Mouse (Mus musculus) hindbrain, postnatal 0 days (tissue): ENCODE data around the gene Pccb. TPM values are rescaled to one million over a fixed set of nuclear protein-coding genes. Genes with fewer than 3 reads are reported as not detected.

Source experiments
- ATAC-seq: fragments of 200-750 bp; cut with Nextera tagmentation; 2 replicates; pipeline ENCODE4 v1.8.0; 2017; ENCODE audit warnings: mild to moderate bottlenecking, moderate TSS enrichment, moderate library complexity
- DNase-seq: peaks from one replicate; pipeline ENCODE4 v3.0.0-alpha.2; 2015; ENCODE audit warnings: low spot score
- H3K27ac ChIP-seq: fragments of 300-500 bp; sonication (generic); 2 replicates; pipeline ENCODE4 v1.5.1; 2014; ENCODE audit warnings: mild to moderate bottlenecking
- H3K27me3 ChIP-seq: fragments of 300-500 bp; sonication (generic); 2 replicates; pipeline ENCODE4 v1.6.1; 2014; ENCODE audit warnings: low read length, mixed read lengths; ENCODE audit not compliant: insufficient read depth
- H3K36me3 ChIP-seq: fragments of 300-500 bp; sonication (generic); 2 replicates; pipeline ENCODE4 v1.6.1; 2014; ENCODE audit warnings: low read length, mixed read lengths; ENCODE audit not compliant: insufficient read depth
- H3K4me1 ChIP-seq: fragments of 300-500 bp; sonication (generic); 2 replicates; pipeline ENCODE4 v1.6.1; 2014; ENCODE audit warnings: antibody characterized with exemption, low read length, mixed read lengths; ENCODE audit not compliant: insufficient read depth
- H3K4me2 ChIP-seq: fragments of 300-500 bp; sonication (generic); 2 replicates; pipeline ENCODE4 v1.6.1; 2014; ENCODE audit warnings: low read depth, mild to moderate bottlenecking, low read length, moderate library complexity, mixed read lengths
- H3K4me3 ChIP-seq: fragments of 300-500 bp; sonication (generic); 2 replicates; pipeline ENCODE4 v1.5.1; 2014; ENCODE audit warnings: low read length
- H3K9ac ChIP-seq: fragments of 300-500 bp; sonication (generic); replicated peaks from 2 replicates; pipeline ENCODE4 v1.6.1; 2014; ENCODE audit warnings: mild to moderate bottlenecking, low read length, moderate library complexity, mixed read lengths
- H3K9me3 ChIP-seq: fragments of 300-500 bp; sonication (generic); 2 replicates; pipeline ENCODE4 v1.6.1; 2016; ENCODE audit warnings: low read length, mixed read lengths
- CTCF ChIP-seq: IDR thresholded peaks from 2 replicates; pipeline ENCODE4 v1.5.1; 2016; ENCODE audit warnings: antibody characterized with exemption, control low read depth, low read depth
- WGBS: fragments of 180-500 bp; shearing (Covaris S2); extraction: QIAGEN DNeasy Blood & Tissue Kit; methylation state at CpG from one replicate; pipeline ENCODE4 v1.1.7; 2014; 5-methylcytosine and 5-hydroxymethylcytosine counted together
- polyA plus RNA-seq: library from polyadenylated mRNA; unstranded; fragments of >200 nt; fragmentation: Nextera tagmentation; extraction: Ambion mirVana; gene quantifications from 2 replicates; pipeline ENCODE4 v1.2.1, GENCODE M21; 2015
- total RNA-seq: library from RNA; depleted of rRNA; stranded (reverse); fragments of >200 nt; gene quantifications from 2 replicates; pipeline ENCODE4 v1.2.3, GENCODE M21; 2014; rRNA removed

The Pccb gene
- total and polyA plus RNA-seq, 2 experiments from 2014 or later: 33.1 to 56.9 TPM

- DNase-seq: peak; percentile 66
Measured at GRCm38 (mm10) chr9:100942042-100942441, 92.7 kb downstream of the Pccb start.

More at GRCm38 (mm10) chr9:100942042-100942441, 92.7 kb downstream of the Pccb start:
- H3K27me3 ChIP-seq: no peaks in the 10 kb centered on the region
- no peaks in the 10 kb centered on the region for H3K4me1 ChIP-seq
- ATAC-seq: peak; percentile 64
- WGBS: 29% methylated on average over 2 of the region's 2 CpGs
- H3K27ac ChIP-seq: no peak overlapping the region
- H3K9ac ChIP-seq: no peak overlapping the region
- TF ChIP-seq CTCF: no peak
- H3K36me3 ChIP-seq: no peaks in the 10 kb centered on the region
- no peak overlapping the region for H3K4me2 ChIP-seq
- no peaks in the 10 kb centered on the region for H3K9me3 ChIP-seq
- H3K4me3 ChIP-seq: no peak overlapping the region

Other genes starting within 250 kb of the Pccb start
- 27.9 and 34.2 TPM in 2 replicates for gene Msl2, start 39.2 kb upstream of the Pccb start, total RNA-seq
- gene Msl2, start 39.2 kb upstream of the Pccb start, polyA plus RNA-seq: 4.9 and 5.0 TPM in 2 replicates
- gene Ppp2r3a, start 216.9 kb upstream of the Pccb start, total RNA-seq: 28.0 and 28.5 TPM in 2 replicates
- 16.3 and 17.1 TPM in 2 replicates for gene Ppp2r3a, start 216.9 kb upstream of the Pccb start, polyA plus RNA-seq